27 mouse cellular contexts compared by ENCODE assay signal in the genomic region with DNA sequence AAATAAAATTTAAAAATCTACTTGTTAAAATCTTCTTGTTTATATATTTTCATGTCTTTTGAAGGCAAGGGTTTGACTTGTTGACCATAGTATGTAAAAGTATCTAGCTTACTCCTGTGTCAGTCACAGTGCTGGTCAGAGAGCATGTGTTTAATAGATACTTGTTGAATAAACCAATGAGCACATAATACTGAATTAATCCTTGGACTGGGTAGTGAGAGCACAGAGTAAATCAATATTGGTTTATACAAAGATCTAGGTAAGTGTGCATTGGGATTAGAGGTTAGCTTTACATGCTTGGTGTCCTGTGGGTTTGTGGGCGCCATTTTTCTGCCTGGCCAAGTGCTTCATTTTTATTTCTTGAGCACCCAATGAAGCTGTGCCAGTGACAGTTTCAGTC.
"Had no signal": no experiment of that assay in that cellular context is flagged by ENCODE, and none has a peak within 500 bp of the region (broad histone marks: within the 10 kb centered on the region; RNA-seq: fewer than 3 reads in every experiment).

No protein-coding gene starts in this region.

- H3K4me3 ChIP-seq: left cerebral cortex, adult 2 months; limb, embryonic 10.5 days; limb, embryonic 12.5 days; limb, embryonic 13.5 days; limb, embryonic 15.5 days; liver, embryonic 12.5 days; liver, embryonic 13.5 days; liver, embryonic 15.5 days; lung, embryonic 15.5 days; megakaryocyte, embryonic 14.5 days; midbrain, embryonic 10.5 days; midbrain, embryonic 12.5 days; midbrain, embryonic 13.5 days; midbrain, embryonic 15.5 days; myocyte had no signal

- H3K36me3 ChIP-seq: limb, embryonic 10.5 days; limb, embryonic 12.5 days; limb, embryonic 13.5 days; limb, embryonic 15.5 days; liver, embryonic 12.5 days; liver, embryonic 13.5 days; liver, embryonic 15.5 days; lung, embryonic 15.5 days; midbrain, embryonic 10.5 days; midbrain, embryonic 12.5 days; midbrain, embryonic 13.5 days; midbrain, embryonic 15.5 days had no signal

- H3K4me1 ChIP-seq: limb, embryonic 10.5 days; limb, embryonic 12.5 days; limb, embryonic 13.5 days; limb, embryonic 15.5 days; liver, embryonic 15.5 days; midbrain, embryonic 10.5 days; midbrain, embryonic 12.5 days; midbrain, embryonic 13.5 days; midbrain, embryonic 15.5 days had no signal

- H3K4me2 ChIP-seq: limb, embryonic 12.5 days; limb, embryonic 13.5 days; limb, embryonic 15.5 days; liver, embryonic 11.5 days; liver, embryonic 12.5 days; liver, embryonic 13.5 days; liver, embryonic 15.5 days; lung, embryonic 14.5 days; lung, embryonic 15.5 days; midbrain, embryonic 11.5 days; midbrain, embryonic 12.5 days; midbrain, embryonic 13.5 days; midbrain, embryonic 15.5 days had no signal

- H3K9me3 ChIP-seq: limb, embryonic 10.5 days; limb, embryonic 12.5 days; limb, embryonic 13.5 days; limb, embryonic 15.5 days; liver, embryonic 12.5 days; liver, embryonic 13.5 days; liver, embryonic 15.5 days; lung, embryonic 15.5 days; megakaryocyte, embryonic 14.5 days; midbrain, embryonic 10.5 days; midbrain, embryonic 12.5 days; midbrain, embryonic 13.5 days; midbrain, embryonic 15.5 days had no signal

- H3K9ac ChIP-seq: limb, embryonic 12.5 days; limb, embryonic 13.5 days; limb, embryonic 15.5 days; liver, embryonic 12.5 days; liver, embryonic 13.5 days; liver, embryonic 14.5 days; liver, embryonic 15.5 days; lung, embryonic 14.5 days; lung, embryonic 15.5 days; midbrain, embryonic 12.5 days; midbrain, embryonic 13.5 days; midbrain, embryonic 15.5 days had no signal

- DNase-seq: left cerebral cortex, postnatal 4 days; liver; liver, embryonic 13.5 days; lung, adult 18-20 months; lung, embryonic 14.5 days; lung, postnatal 10 days; lung, postnatal 36 days; midbrain, embryonic 14.5 days had no signal

- ATAC-seq: liver, embryonic 12.5 days; midbrain, embryonic 13.5 days; midbrain, embryonic 15.5 days; midbrain, embryonic 16.5 days had no signal

- H3K27ac ChIP-seq: left cerebral cortex, adult 2 months; limb, embryonic 10.5 days; limb, embryonic 12.5 days; limb, embryonic 13.5 days; limb, embryonic 15.5 days; liver, embryonic 12.5 days; liver, embryonic 13.5 days; liver, embryonic 14.5 days; liver, embryonic 15.5 days; lung, embryonic 15.5 days; macrophage; midbrain, embryonic 10.5 days; midbrain, embryonic 12.5 days; midbrain, embryonic 13.5 days; midbrain, embryonic 15.5 days had no signal

- H3K27me3 ChIP-seq: limb, embryonic 12.5 days; limb, embryonic 13.5 days; limb, embryonic 15.5 days; liver, embryonic 12.5 days; liver, embryonic 13.5 days; liver, embryonic 15.5 days; lung, embryonic 15.5 days; megakaryocyte, embryonic 14.5 days; midbrain, embryonic 12.5 days; midbrain, embryonic 13.5 days; midbrain, embryonic 15.5 days had no signal
